Mouse (Mus musculus): ENCODE results near the gene Cpm. TPM values are rescaled to one million over a fixed set of nuclear protein-coding genes. Genes with fewer than 3 reads are reported as not detected.

Cpm gene
- polyA plus RNA-seq, 1 experiment, result 6.7 TPM

DNA sequence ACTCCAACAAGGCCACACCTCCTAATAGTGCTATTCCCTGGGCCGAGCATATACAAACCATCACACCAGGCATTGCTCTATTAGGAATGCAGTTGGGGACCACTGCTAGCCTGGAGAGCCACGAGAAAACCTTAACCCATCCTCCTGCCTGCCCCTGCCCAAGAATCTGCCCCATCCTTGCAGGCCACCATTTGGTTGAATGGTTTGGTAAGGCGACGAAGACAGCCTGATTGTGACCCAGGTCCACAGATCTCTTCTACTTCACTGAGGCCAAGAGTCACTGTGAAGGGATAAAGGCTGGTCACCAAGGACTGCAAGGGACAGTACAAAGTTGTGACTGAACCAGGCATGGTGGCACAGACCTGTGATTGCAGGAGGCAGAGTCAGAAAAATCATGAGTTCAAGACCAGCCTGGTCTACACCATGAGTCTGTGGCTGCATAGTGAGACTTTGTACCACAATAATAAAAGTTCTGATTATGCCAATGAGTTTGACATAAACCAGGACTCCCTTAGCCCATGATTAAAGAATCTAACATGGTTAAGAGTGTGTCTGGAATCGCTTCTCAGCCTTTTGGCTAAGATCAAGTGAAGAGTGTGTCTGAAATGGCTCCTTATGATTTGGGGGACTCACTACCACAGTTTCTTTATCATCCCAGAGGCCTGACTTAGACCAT is 17.3 kb downstream of the Cpm start:
- Histone ChIP-seq H3K9me3 (replicated peaks; ENCODE audit: control insufficient read depth, insufficient read depth, low read length, poor library complexity, severe bottlenecking) (no peaks in the 10 kb centered on the region), H3K36me3 (ENCODE audit: control insufficient read depth, insufficient read depth, low read length, poor library complexity, severe bottlenecking) (no peaks in the 10 kb centered on the region), H3K4me1 (ENCODE audit: control insufficient read depth, insufficient read depth, low read length) (no peaks in the 10 kb centered on the region), H3K9ac (ENCODE audit: low read depth, poor library complexity, severe bottlenecking) (no peak overlapping the region), H3K27ac (ENCODE audit: insufficient read depth, low read length) (no peak overlapping the region), H3K27me3 (ENCODE audit: control insufficient read depth, insufficient read depth, low read length, poor library complexity, severe bottlenecking) (no peaks in the 10 kb centered on the region), H3K4me3 (ENCODE audit: low read depth, low read length) (no peak overlapping the region)
- TF ChIP-seq POLR2A (IDR thresholded peaks at IDR 0.05; ENCODE audit: insufficient read depth, low read length) (no peak), CTCF (IDR thresholded peaks at IDR 0.05; ENCODE audit: low read depth, low read length) (no peak), EP300 (IDR thresholded peaks at IDR 0.05; ENCODE audit: insufficient read depth, low read depth, low read length) (no peak)

- Histone ChIP-seq H3K4me3 (ENCODE audit: low read depth, low read length) (no peak overlapping the region), H3K9me3 (replicated peaks; ENCODE audit: control insufficient read depth, insufficient read depth, low read length, poor library complexity, severe bottlenecking) (no peaks in the 10 kb centered on the region), H3K36me3 (ENCODE audit: control insufficient read depth, insufficient read depth, low read length, poor library complexity, severe bottlenecking) (no peaks in the 10 kb centered on the region), H3K27me3 (ENCODE audit: control insufficient read depth, insufficient read depth, low read length, poor library complexity, severe bottlenecking) (no peaks in the 10 kb centered on the region), H3K27ac (ENCODE audit: insufficient read depth, low read length) (no peak overlapping the region), H3K9ac (ENCODE audit: low read depth, poor library complexity, severe bottlenecking) (no peak overlapping the region), H3K4me1 (ENCODE audit: control insufficient read depth, insufficient read depth, low read length) (no peaks in the 10 kb centered on the region)
- TF ChIP-seq POLR2A (IDR thresholded peaks at IDR 0.05; ENCODE audit: insufficient read depth, low read length) (no peak), CTCF (IDR thresholded peaks at IDR 0.05; ENCODE audit: low read depth, low read length) (no peak), EP300 (IDR thresholded peaks at IDR 0.05; ENCODE audit: insufficient read depth, low read depth, low read length) (no peak)
Measured at GRCm38 (mm10) chr10:117647158-117647505, 17.8 kb downstream of the Cpm start.

DNA sequence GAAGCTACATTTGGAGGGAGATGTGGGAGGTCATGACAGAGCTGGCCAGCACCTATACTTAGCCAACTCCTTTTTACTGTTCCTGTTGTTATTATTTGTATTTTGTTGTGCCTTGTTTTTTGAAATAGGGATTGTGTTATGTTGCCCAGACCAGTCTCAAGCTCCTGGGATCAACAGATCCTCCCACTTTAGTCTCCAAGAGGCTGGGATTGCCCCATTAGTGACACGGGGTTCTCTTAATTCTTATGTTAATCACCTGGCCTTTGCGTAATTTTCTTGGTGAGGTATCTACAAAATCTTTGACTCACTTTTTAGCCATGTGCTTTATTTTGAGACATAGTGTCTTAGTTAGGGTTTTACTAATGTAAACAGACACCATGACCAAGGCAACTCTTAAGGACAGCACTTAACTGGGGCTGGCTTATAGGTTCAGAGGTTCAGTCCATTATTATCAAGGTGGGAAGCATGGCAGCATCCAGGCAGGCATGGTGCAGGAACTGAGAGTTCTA is 18.7 kb downstream of the Cpm start:
- H3K4me3 ChIP-seq (ENCODE audit: low read depth, low read length), result no peak overlapping the region
- no peaks in the 10 kb centered on the region for H3K9me3 ChIP-seq (replicated peaks; ENCODE audit: control insufficient read depth, insufficient read depth, low read length, poor library complexity, severe bottlenecking)

DNA sequence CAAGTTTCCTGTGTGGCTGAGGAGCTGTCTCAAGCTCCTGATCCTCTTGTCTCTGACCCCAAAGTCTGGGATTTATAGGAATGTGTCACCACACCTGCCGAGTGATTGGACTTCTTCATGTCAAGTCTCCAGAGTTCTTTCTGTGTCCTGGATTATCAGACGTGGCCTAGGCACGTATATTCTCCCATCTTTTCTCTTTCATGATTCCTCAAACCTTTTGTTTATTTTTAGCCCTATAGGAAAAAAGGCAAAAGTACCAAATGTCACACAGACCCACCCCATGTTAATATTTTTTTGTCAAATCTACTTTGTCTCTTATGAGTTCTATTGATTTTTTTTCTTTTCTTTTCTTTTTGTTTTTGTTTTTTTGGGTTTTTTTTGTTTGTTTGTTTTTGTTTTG is 19.3 kb downstream of the Cpm start:
- H3K4me1 ChIP-seq (ENCODE audit: control insufficient read depth, insufficient read depth, low read length), result no peaks in the 10 kb centered on the region

More for the DNA sequence above, 18.7 kb downstream of the Cpm start:
- Histone ChIP-seq H3K9ac (ENCODE audit: low read depth, poor library complexity, severe bottlenecking) (no peak overlapping the region), H3K27ac (ENCODE audit: insufficient read depth, low read length) (no peak overlapping the region), H3K27me3 (ENCODE audit: control insufficient read depth, insufficient read depth, low read length, poor library complexity, severe bottlenecking) (no peaks in the 10 kb centered on the region), H3K4me1 (ENCODE audit: control insufficient read depth, insufficient read depth, low read length) (no peaks in the 10 kb centered on the region), H3K36me3 (ENCODE audit: control insufficient read depth, insufficient read depth, low read length, poor library complexity, severe bottlenecking) (no peaks in the 10 kb centered on the region)
- no peak for TF ChIP-seq EP300 (IDR thresholded peaks at IDR 0.05; ENCODE audit: insufficient read depth, low read depth, low read length)
- TF ChIP-seq CTCF (IDR thresholded peaks at IDR 0.05; ENCODE audit: low read depth, low read length), result no peak
- no peak for TF ChIP-seq POLR2A (IDR thresholded peaks at IDR 0.05; ENCODE audit: insufficient read depth, low read length)

DNA sequence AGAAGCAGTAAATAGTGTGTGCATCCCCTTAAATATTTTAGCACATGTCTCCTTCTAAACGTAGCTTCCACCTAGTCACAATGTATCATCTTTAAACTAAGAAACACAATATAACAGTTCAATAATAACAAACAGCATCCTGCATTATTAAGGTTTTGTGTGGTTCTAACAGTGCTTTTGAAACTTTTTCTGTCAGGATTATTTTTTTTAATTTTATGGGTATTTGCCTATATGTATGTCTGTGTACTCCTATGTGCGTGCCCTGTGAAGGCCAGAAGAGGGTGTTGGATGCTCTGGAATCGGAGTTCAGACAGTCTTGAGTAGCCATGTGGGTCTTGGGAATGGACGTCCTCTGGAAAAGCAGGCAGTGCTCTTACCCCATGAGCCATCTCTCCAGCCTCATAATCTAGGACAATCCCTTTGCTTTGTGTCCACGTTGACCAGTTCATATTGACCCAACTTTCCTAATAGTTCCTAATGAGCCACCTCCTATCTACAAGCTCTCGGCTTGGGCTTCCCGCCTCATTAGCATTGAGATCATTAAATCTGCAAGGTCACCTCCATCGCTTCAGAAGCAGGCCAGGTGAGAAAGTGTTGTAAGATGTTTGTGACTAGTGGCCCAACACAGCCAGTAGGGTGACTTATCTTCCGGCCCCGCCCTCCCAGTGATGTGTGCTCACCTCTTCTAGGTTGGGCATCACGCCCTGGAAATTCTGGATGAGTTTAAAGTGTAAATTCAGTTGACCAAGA is 20.2 kb downstream of the Cpm start:
- TF ChIP-seq POLR2A (IDR thresholded peaks at IDR 0.05; ENCODE audit: insufficient read depth, low read length) (no peak), EP300 (IDR thresholded peaks at IDR 0.05; ENCODE audit: insufficient read depth, low read depth, low read length) (no peak), CTCF (IDR thresholded peaks at IDR 0.05; ENCODE audit: low read depth, low read length) (no peak)

More for the DNA sequence above, 19.3 kb downstream of the Cpm start:
- Histone ChIP-seq H3K9me3 (replicated peaks; ENCODE audit: control insufficient read depth, insufficient read depth, low read length, poor library complexity, severe bottlenecking) (no peaks in the 10 kb centered on the region), H3K27me3 (ENCODE audit: control insufficient read depth, insufficient read depth, low read length, poor library complexity, severe bottlenecking) (no peaks in the 10 kb centered on the region), H3K9ac (ENCODE audit: low read depth, poor library complexity, severe bottlenecking) (no peak overlapping the region), H3K4me3 (ENCODE audit: low read depth, low read length) (no peak overlapping the region), H3K27ac (ENCODE audit: insufficient read depth, low read length) (no peak overlapping the region), H3K36me3 (ENCODE audit: control insufficient read depth, insufficient read depth, low read length, poor library complexity, severe bottlenecking) (no peaks in the 10 kb centered on the region)
- TF ChIP-seq CTCF (IDR thresholded peaks at IDR 0.05; ENCODE audit: low read depth, low read length), result no peak
- TF ChIP-seq EP300 (IDR thresholded peaks at IDR 0.05; ENCODE audit: insufficient read depth, low read depth, low read length), result no peak
- no peak for TF ChIP-seq POLR2A (IDR thresholded peaks at IDR 0.05; ENCODE audit: insufficient read depth, low read length)

More for the DNA sequence above, 20.2 kb downstream of the Cpm start:
- no peaks in the 10 kb centered on the region for H3K27me3 ChIP-seq (ENCODE audit: control insufficient read depth, insufficient read depth, low read length, poor library complexity, severe bottlenecking)
- no peaks in the 10 kb centered on the region for H3K9me3 ChIP-seq (replicated peaks; ENCODE audit: control insufficient read depth, insufficient read depth, low read length, poor library complexity, severe bottlenecking)
- no peak overlapping the region for H3K4me3 ChIP-seq (ENCODE audit: low read depth, low read length)
- H3K9ac ChIP-seq (ENCODE audit: low read depth, poor library complexity, severe bottlenecking), result no peak overlapping the region
- H3K27ac ChIP-seq (ENCODE audit: insufficient read depth, low read length), result no peak overlapping the region
- no peaks in the 10 kb centered on the region for H3K36me3 ChIP-seq (ENCODE audit: control insufficient read depth, insufficient read depth, low read length, poor library complexity, severe bottlenecking)
- no peaks in the 10 kb centered on the region for H3K4me1 ChIP-seq (ENCODE audit: control insufficient read depth, insufficient read depth, low read length)

All from ES-Bruce4 (cell line).